Mouse (Mus musculus) kidney, embryonic 15.5 days (tissue): ENCODE data around the gene Me3. TPM values are rescaled to one million over a fixed set of nuclear protein-coding genes. Genes with fewer than 3 reads are reported as not detected.
A peak's percentile ranks its signal among the peaks of the same experiment; 100 is the strongest.
"Not testable (repeated sequence)": the region's sequence is repeated elsewhere in the genome, so short reads cannot be mapped to it uniquely, and the experiment has no call there.

Experiments used
- ATAC-seq: fragments of 200-750 bp; cut with Nextera tagmentation; replicated peaks from 2 replicates; pipeline ENCODE4 v1.8.0; 2017; ENCODE audit warnings: moderate TSS enrichment; ENCODE audit not compliant: low FRiP score
- H3K27ac ChIP-seq: fragments of 300-500 bp; sonication (generic); 2 replicates; pipeline ENCODE4 v1.5.1; 2015; ENCODE audit warnings: mild to moderate bottlenecking, inconsistent platforms
- H3K27me3 ChIP-seq: fragments of 300-500 bp; sonication (generic); 2 replicates; pipeline ENCODE4 v1.6.1; 2015; ENCODE audit warnings: inconsistent platforms
- H3K36me3 ChIP-seq: fragments of 300-500 bp; sonication (generic); 2 replicates; pipeline ENCODE4 v1.6.1; 2015; ENCODE audit warnings: inconsistent platforms
- H3K4me1 ChIP-seq: fragments of 300-500 bp; sonication (generic); 2 replicates; pipeline ENCODE4 v1.6.1; 2015; ENCODE audit warnings: inconsistent platforms
- H3K4me2 ChIP-seq: fragments of 300-500 bp; sonication (generic); 2 replicates; pipeline ENCODE4 v1.6.1; 2015; ENCODE audit warnings: moderate library complexity, mild to moderate bottlenecking, inconsistent platforms
- H3K4me3 ChIP-seq: fragments of 300-500 bp; sonication (generic); replicated peaks from 2 replicates; pipeline ENCODE4 v1.5.1; 2015; ENCODE audit warnings: mild to moderate bottlenecking, inconsistent platforms
- H3K9ac ChIP-seq: fragments of 300-500 bp; sonication (generic); 2 replicates; pipeline ENCODE4 v1.6.1; 2015; ENCODE audit warnings: mild to moderate bottlenecking, inconsistent platforms
- H3K9me3 ChIP-seq: fragments of 300-500 bp; sonication (generic); replicated peaks from 2 replicates; pipeline ENCODE4 v1.6.1; 2016; ENCODE audit warnings: inconsistent platforms
- WGBS: fragments of 180-500 bp; shearing (Covaris S2); methylation state at CpG from one replicate; pipeline ENCODE4 v1.1.7; 2015; ENCODE audit warnings: mixed read lengths; 5-methylcytosine and 5-hydroxymethylcytosine counted together
- polyA plus RNA-seq: library from polyadenylated mRNA; unstranded; fragments of >200 nt; fragmentation: Nextera tagmentation; extraction: Ambion mirVana; gene quantifications from 2 replicates; pipeline ENCODE4 v1.2.1, GENCODE M21; 2015

Me3 gene
- polyA plus RNA-seq, 1 experiment from 2014 or later: 11.4 TPM

- no peaks in the 10 kb centered on the region for H3K36me3 ChIP-seq
- WGBS: 56% methylated on average over 2 of the region's 2 CpGs
- no peak overlapping the region for H3K4me2 ChIP-seq
- no peak overlapping the region for H3K4me3 ChIP-seq
- no peaks in the 10 kb centered on the region for H3K27me3 ChIP-seq
- no peak overlapping the region for H3K27ac ChIP-seq
- no peaks in the 10 kb centered on the region for H3K9me3 ChIP-seq
- no peaks in the 10 kb centered on the region for H3K4me1 ChIP-seq
- ATAC-seq: no peak
- H3K9ac ChIP-seq: no peak overlapping the region
Observed at GRCm38 (mm10) chr7:89710776-89711175, 78.6 kb downstream of the Me3 start.

DNA sequence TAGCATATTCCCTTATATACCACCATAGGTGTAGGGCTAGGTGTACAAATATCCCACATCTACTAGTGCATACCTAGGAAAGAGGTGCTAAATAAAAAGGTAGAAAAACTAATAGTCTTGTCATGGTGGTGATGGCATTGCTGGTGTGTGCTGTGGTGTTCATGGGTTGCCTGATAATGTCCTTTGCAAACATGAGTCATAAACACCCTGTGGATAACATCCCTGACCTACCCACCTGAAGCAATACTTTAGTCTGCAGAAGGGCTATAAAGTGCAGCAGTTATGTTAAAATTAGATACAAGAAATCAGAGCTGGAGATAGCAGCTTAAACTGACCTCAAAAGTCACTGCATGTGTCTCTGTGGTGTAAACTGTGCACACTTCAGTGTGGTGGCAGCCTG lies 80.9 kb downstream of the Me3 start:
- Histone ChIP-seq H3K27me3 (no peaks in the 10 kb centered on the region), H3K4me3 (no peak overlapping the region), H3K36me3 (no peaks in the 10 kb centered on the region), H3K9me3 (no peaks in the 10 kb centered on the region), H3K9ac (no peak overlapping the region), H3K27ac (no peak overlapping the region), H3K4me2 (no peak overlapping the region), H3K4me1 (0 out of 2 replicates have a peak, but pooled peaks cover 2% of the 10 kb centered on the region)
- ATAC-seq: no peak

GRCm38 (mm10) chr7:89716226-89716625 lies 84.0 kb downstream of the Me3 start:
- Histone ChIP-seq H3K4me1 (peaks cover 6% of the 10 kb centered on the region), H3K9me3 (no peaks in the 10 kb centered on the region), H3K4me3 (no peak overlapping the region), H3K4me2 (no peak overlapping the region), H3K36me3 (no peaks in the 10 kb centered on the region), H3K27me3 (no peaks in the 10 kb centered on the region), H3K9ac (no peak overlapping the region), H3K27ac (no peak overlapping the region)
- no peak for ATAC-seq
- 78% methylated on average over 3 of the region's 3 CpGs for WGBS

GRCm38 (mm10) chr7:89717521-89717920 lies 85.3 kb downstream of the Me3 start:
- Histone ChIP-seq H3K4me3 (no peak overlapping the region), H3K9ac (no peak overlapping the region), H3K27ac (no peak overlapping the region), H3K4me1 (peaks cover 6% of the 10 kb centered on the region), H3K36me3 (no peaks in the 10 kb centered on the region), H3K27me3 (no peaks in the 10 kb centered on the region), H3K4me2 (no peak overlapping the region), H3K9me3 (no peaks in the 10 kb centered on the region)
- peak; percentile 88 for ATAC-seq
- 29% methylated on average over 2 of the region's 2 CpGs for WGBS

- ATAC-seq: peak; percentile 6; the same call in 1 of the 2 replicates
- H3K4me1 ChIP-seq: peaks cover 6% of the 10 kb centered on the region
- no peaks in the 10 kb centered on the region for H3K9me3 ChIP-seq
- no peak overlapping the region for H3K9ac ChIP-seq
- no peaks in the 10 kb centered on the region for H3K36me3 ChIP-seq
- H3K27me3 ChIP-seq: no peaks in the 10 kb centered on the region
- H3K4me2 ChIP-seq: no peak overlapping the region
- H3K4me3 ChIP-seq: no peak overlapping the region
- 58% methylated on average over 2 of the region's 2 CpGs for WGBS
- peak overlapping the region; percentile 30; the same call in 1 of the 2 replicates for H3K27ac ChIP-seq
Observed at GRCm38 (mm10) chr7:89718264-89718663, 86.1 kb downstream of the Me3 start.

GRCm38 (mm10) chr7:89720256-89720655 lies 88.1 kb downstream of the Me3 start:
- H3K9me3 ChIP-seq: no peaks in the 10 kb centered on the region
- H3K4me2 ChIP-seq: no peak overlapping the region
- 70% methylated on average over 2 of the region's 2 CpGs for WGBS
- H3K4me1 ChIP-seq: peaks cover 6% of the 10 kb centered on the region
- no peaks in the 10 kb centered on the region for H3K27me3 ChIP-seq
- H3K9ac ChIP-seq: no peak overlapping the region
- H3K4me3 ChIP-seq: no peak overlapping the region
- H3K27ac ChIP-seq: no peak overlapping the region
- ATAC-seq: no peak
- no peaks in the 10 kb centered on the region for H3K36me3 ChIP-seq

GRCm38 (mm10) chr7:89726712-89727111 lies 94.5 kb downstream of the Me3 start:
- H3K9me3 ChIP-seq: no peaks in the 10 kb centered on the region
- ATAC-seq: no peak

DNA sequence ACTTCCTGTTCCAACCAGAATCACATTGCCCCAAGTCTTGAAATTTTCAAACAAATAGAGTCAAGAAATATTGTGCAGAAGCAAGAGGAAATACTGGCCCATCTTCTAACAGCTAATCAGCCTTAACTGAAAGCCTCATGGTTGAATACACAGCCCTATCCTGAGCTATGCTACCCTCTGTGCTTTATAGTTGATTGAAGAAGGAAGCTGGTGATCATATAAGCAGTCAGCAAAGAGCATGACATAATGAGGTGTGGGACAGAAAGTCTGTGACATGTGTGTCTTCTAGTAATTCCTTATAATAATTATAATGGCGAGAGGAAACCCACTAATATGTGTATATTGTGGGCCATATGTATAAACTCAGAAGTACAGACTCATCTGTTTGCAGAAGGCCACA lies 95.4 kb downstream of the Me3 start:
- Histone ChIP-seq H3K4me2 (no peak overlapping the region), H3K4me1 (no peaks in the 10 kb centered on the region), H3K36me3 (no peaks in the 10 kb centered on the region), H3K9ac (no peak overlapping the region), H3K9me3 (no peaks in the 10 kb centered on the region), H3K4me3 (no peak overlapping the region), H3K27ac (no peak overlapping the region), H3K27me3 (no peaks in the 10 kb centered on the region)
- no peak for ATAC-seq
- 95% methylated on average over 1 of the region's 1 CpGs for WGBS

More at GRCm38 (mm10) chr7:89726712-89727111, 94.5 kb downstream of the Me3 start:
- no peaks in the 10 kb centered on the region for H3K27me3 ChIP-seq
- 84% methylated on average over 3 of the region's 3 CpGs for WGBS
- no peaks in the 10 kb centered on the region for H3K36me3 ChIP-seq
- no peak overlapping the region for H3K4me2 ChIP-seq
- no peak overlapping the region for H3K27ac ChIP-seq
- no peaks in the 10 kb centered on the region for H3K4me1 ChIP-seq
- H3K9ac ChIP-seq: no peak overlapping the region
- H3K4me3 ChIP-seq: no peak overlapping the region

GRCm38 (mm10) chr7:89728393-89728792 lies 96.2 kb downstream of the Me3 start:
- no peak overlapping the region for H3K27ac ChIP-seq
- no peaks in the 10 kb centered on the region for H3K4me1 ChIP-seq
- no peaks in the 10 kb centered on the region for H3K27me3 ChIP-seq
- H3K4me2 ChIP-seq: no peak overlapping the region
- H3K9ac ChIP-seq: no peak overlapping the region
- no peak for ATAC-seq
- no peak overlapping the region for H3K4me3 ChIP-seq
- 86% methylated on average over 3 of the region's 3 CpGs for WGBS
- H3K36me3 ChIP-seq: no peaks in the 10 kb centered on the region
- no peaks in the 10 kb centered on the region for H3K9me3 ChIP-seq

DNA sequence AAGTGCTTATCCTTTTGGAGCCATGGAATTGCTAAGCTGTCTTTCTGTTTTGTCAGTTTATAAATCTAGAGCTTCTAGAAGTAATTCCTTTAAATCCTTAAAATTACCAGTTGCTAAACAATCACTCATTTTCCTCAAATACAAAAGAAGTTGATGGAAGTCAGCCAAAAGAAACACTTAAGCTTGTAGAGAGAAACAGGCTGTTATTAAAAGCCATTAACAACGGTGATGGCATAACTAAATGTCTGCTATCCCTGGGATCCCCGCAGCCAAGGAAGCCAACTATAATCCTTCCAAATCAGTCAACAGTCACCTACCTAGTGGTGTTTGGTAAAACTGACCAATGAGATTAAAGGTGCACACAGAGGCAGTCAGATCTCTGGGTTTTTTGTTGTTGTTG lies 98.3 kb downstream of the Me3 start:
- H3K4me1 ChIP-seq: no peaks in the 10 kb centered on the region

DNA sequence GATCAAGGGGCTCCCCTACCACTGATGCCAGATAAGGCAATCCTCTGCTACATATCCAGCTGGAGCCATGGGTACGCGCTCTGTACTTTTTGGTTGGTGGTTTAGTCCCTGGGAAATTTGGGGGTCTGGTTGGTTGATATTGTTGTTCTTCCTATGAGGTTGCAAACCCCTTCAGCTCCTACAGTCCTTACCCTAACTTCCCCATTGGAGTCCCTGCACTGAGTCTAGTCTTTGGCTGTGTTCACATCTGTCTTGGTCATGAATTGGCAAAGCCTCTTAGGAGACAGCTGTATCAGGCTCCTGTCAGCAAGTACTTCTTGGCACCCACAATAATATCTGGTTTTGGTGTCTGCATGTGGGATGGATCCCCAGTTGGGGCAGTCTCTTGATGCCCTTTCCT lies 98.9 kb downstream of the Me3 start:
- not testable (repeated sequence) for H3K9me3 ChIP-seq, H3K27ac ChIP-seq, H3K36me3 ChIP-seq, H3K9ac ChIP-seq, H3K4me2 ChIP-seq, H3K4me3 ChIP-seq, H3K27me3 ChIP-seq, H3K4me1 ChIP-seq, ATAC-seq
- WGBS: 100% methylated on average over 2 of the region's 2 CpGs

More for the DNA sequence above, 98.3 kb downstream of the Me3 start:
- H3K9me3 ChIP-seq: no peaks in the 10 kb centered on the region
- no peaks in the 10 kb centered on the region for H3K27me3 ChIP-seq
- no peak overlapping the region for H3K9ac ChIP-seq
- no peaks in the 10 kb centered on the region for H3K36me3 ChIP-seq
- H3K4me2 ChIP-seq: no peak overlapping the region
- no peak overlapping the region for H3K4me3 ChIP-seq
- no peak overlapping the region for H3K27ac ChIP-seq
- ATAC-seq: no peak
- WGBS: 47% methylated on average over 2 of the region's 2 CpGs

DNA sequence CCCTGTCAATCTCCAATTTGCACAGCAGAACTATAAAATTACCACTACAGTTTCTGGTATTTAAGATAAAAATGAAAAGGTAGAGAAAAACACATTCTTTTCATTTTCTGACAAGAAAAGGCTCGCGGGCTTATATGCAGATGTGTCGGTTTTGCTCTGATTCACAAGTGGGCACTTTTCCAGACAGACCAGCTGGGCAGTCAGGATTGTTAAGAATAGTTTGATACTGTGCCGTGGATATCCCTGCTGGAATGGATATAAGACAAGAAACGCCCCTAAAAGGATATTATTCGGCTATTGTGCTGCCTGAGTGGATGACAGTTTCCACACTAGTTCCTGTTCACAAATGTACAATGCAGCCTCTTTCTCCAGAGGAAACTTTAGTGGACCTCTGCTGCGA lies 116.2 kb downstream of the Me3 start:
- no peaks in the 10 kb centered on the region for H3K9me3 ChIP-seq
- 0 out of 2 replicates have a peak, but pooled peaks cover 6% of the 10 kb centered on the region for H3K4me1 ChIP-seq
- no peak overlapping the region for H3K4me2 ChIP-seq
- no peaks in the 10 kb centered on the region for H3K36me3 ChIP-seq
- H3K9ac ChIP-seq: no peak overlapping the region
- no peak overlapping the region for H3K4me3 ChIP-seq
- ATAC-seq: no peak
- no peak overlapping the region for H3K27ac ChIP-seq
- WGBS: 57% methylated on average over 7 of the region's 7 CpGs
- no peaks in the 10 kb centered on the region for H3K27me3 ChIP-seq

DNA sequence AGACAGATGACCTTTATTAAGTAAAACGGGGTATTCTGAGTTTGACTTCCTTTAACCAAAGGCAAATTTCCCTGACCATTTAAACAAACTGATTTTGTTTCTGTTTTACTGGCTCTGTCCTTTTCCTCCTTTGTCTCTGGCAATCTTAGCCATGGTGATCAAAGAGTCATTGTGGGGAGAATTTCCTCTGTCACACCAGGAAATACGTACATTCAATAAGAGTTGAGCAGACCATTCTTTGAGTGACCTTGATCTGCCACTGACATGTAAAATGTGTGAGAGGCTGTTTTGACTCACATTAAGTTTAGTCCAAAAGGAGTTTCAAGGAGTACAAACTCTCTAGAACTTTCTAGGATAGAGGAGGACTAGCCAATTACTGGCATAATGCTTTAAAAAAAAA lies 117.0 kb downstream of the Me3 start:
- Histone ChIP-seq H3K27me3 (no peaks in the 10 kb centered on the region), H3K9me3 (no peaks in the 10 kb centered on the region), H3K4me2 (no peak overlapping the region), H3K9ac (no peak overlapping the region), H3K36me3 (no peaks in the 10 kb centered on the region), H3K4me1 (0 out of 2 replicates have a peak, but pooled peaks cover 6% of the 10 kb centered on the region), H3K27ac (no peak overlapping the region), H3K4me3 (no peak overlapping the region)
- WGBS: 57% methylated on average over 2 of the region's 2 CpGs
- no peak for ATAC-seq
